Mouse (Mus musculus): ENCODE data around the gene Ifit3. TPM values are rescaled to one million over a fixed set of nuclear protein-coding genes. Genes with fewer than 3 reads are reported as not detected.
"Not testable (repeated sequence)": the region's sequence is repeated elsewhere in the genome, so short reads cannot be mapped to it uniquely, and the experiment has no call there.

Ifit3 gene
- total RNA-seq, 2 experiments from 2014 or later, result 0.88 to 0.95 TPM

- not testable (repeated sequence) for DNase-seq
These were observed 4.8 kb downstream of the Ifit3 start for GRCm38 (mm10) chr19:34587898-34588692.

GRCm38 (mm10) chr19:34588959-34589358 lies 5.6 kb downstream of the Ifit3 start:
- no peak for DNase-seq

GRCm38 (mm10) chr19:34593456-34593855 lies 10.1 kb downstream of the Ifit3 start:
- no peak for DNase-seq

GRCm38 (mm10) chr19:34594523-34594922 lies 11.2 kb downstream of the Ifit3 start:
- not testable (repeated sequence) for DNase-seq

GRCm38 (mm10) chr19:34596811-34597210 lies 13.5 kb downstream of the Ifit3 start:
- DNase-seq, result no peak

- DNase-seq, result peak; percentile 30
These were observed 15.0 kb downstream of the Ifit3 start for GRCm38 (mm10) chr19:34598341-34598740.

- DNase-seq, result not testable (repeated sequence)
These were observed 15.9 kb downstream of the Ifit3 start for GRCm38 (mm10) chr19:34599250-34599649.

GRCm38 (mm10) chr19:34601888-34602287 lies 18.6 kb downstream of the Ifit3 start, which contains the start of gene Ifit1bl1:
Gene Ifit1bl1, minus strand, starts transcription at chr19:34601956.
- not testable (repeated sequence) for DNase-seq

GRCm38 (mm10) chr19:34605472-34605871 lies 22.1 kb downstream of the Ifit3 start:
- DNase-seq, result no peak

GRCm38 (mm10) chr19:34607237-34608051 lies 24.1 kb downstream of the Ifit3 start, which contains the start of gene Ifit3b:
Gene Ifit3b, plus strand, starts transcription at chr19:34607970.
- DNase-seq, result peak; percentile 27

GRCm38 (mm10) chr19:34610118-34610517 lies 26.8 kb downstream of the Ifit3 start:
- not testable (repeated sequence) for DNase-seq

GRCm38 (mm10) chr19:34612243-34613001 lies 29.1 kb downstream of the Ifit3 start:
- DNase-seq, result not testable (repeated sequence)

- no peak for DNase-seq
These were observed 37.5 kb downstream of the Ifit3 start for GRCm38 (mm10) chr19:34620871-34621270.

- DNase-seq, result no peak
These were observed 40.5 kb downstream of the Ifit3 start for GRCm38 (mm10) chr19:34623781-34624180.

- no peak for DNase-seq
These were observed 41.3 kb downstream of the Ifit3 start for GRCm38 (mm10) chr19:34624663-34625062.

- DNase-seq, result no peak
These were observed 44.2 kb downstream of the Ifit3 start for GRCm38 (mm10) chr19:34627496-34627895.

- DNase-seq, result no peak
These were observed 48.2 kb downstream of the Ifit3 start for GRCm38 (mm10) chr19:34631487-34631886.

- no peak for DNase-seq
These were observed 50.2 kb downstream of the Ifit3 start for GRCm38 (mm10) chr19:34633484-34633883.

- peak; percentile 30 for DNase-seq
These were observed 53.7 kb downstream of the Ifit3 start for GRCm38 (mm10) chr19:34636933-34637557.
